Mouse (Mus musculus) T-helper 2 cell (primary cell): ENCODE measurements at regions not wholly inside any gene's neighbourhood (a gene's known extent, or its start where the extent isn't known, plus 50 kb on each side); places are given as distances from the start of the nearest gene placed in this dataset.

Source experiments
- in situ Hi-C: fragments of 300-600 bp; cut with MboI, MseI; formaldehyde crosslinking; loops from one replicate; pipeline ENCODE4 v1.15.1; 2025; ENCODE audit warnings: high pct_unique_total_duplicates

- in situ Hi-C loops, result loop anchor here (10.0 kb wide), 1 partner anchor 203 kb away; no protein-coding TSS in a partner anchor
Measured at GRCm38 (mm10) chr14:105431584-105431983, 173.2 kb downstream of the Ndfip2 start.

DNA sequence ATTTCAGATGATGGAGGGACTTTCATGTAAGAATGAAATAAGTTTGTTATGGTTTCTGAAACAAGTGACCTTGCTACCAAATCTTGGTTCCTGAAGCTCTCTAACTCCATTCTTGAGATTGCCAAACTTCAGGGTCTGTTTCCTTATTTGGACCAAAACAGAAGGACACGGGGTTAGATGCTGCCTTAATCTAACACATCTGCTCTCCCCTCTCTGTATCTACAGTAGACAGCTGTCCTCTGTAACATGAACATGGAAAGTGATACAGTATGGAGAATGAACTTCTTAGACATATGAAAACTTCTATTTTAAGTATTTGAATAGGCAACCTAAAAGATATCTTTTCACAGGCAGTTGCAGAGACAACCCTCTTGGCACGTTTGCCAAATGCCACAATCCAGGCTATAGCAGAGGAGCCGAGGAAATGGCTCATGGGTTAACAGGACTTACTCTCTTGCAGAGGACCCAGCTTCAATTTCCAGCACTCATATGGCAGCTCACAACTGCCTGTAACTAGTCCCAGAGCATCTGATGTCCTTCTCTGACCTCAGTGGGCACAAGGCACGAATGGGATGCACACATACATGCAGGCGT, 171.4 kb downstream of the Ndfip2 start:
- in situ Hi-C loops, result loop anchor here (10.0 kb wide), 1 partner anchor 205 kb away; no protein-coding TSS in a partner anchor

DNA sequence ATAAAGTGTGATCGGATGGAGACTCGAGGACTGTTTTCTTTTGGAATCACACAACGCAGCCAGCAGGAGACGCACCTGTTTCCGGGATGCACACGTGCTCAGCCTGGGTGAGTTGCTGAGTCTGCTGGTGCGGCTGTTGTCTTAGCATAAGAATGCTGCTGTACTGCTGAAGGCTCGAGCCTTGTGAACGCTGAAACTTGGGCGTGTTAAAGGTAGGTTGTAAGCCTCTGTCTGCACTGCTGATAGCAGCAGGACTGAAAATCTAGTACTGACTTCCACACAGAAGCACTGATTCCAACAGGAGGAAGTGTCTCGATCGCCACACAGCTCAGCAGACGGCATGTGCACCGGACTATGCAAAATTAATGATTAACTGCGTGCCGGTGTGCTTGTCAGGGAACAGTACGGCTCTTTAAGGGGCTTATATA, 169.1 kb downstream of the Ndfip2 start:
- in situ Hi-C loops, result no loop called here

GRCm38 (mm10) chr14:105426597-105427334, 168.4 kb downstream of the Ndfip2 start:
- in situ Hi-C loops, result no loop called here

DNA sequence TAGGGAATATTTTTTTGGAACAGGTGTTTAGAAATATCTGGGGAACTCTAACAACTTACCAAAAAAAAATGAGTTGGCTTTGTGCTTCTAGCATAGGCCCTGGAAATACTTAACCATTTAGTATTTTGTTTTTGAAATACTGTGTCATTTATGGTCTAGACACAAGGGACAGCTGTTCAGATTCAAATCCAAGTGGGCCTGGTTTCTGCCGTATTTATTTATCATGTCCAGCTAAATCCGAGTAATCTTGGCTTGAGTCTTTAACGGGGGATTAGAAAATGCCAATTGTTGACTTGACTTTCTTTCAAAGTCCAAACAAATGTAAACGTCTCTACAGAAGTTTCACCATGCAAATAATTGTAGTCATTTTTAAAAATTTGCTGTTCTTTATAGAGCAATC, 159.6 kb downstream of the Ndfip2 start:
- in situ Hi-C loops, result no loop called here

GRCm38 (mm10) chr14:105417458-105417960, 159.1 kb downstream of the Ndfip2 start:
- in situ Hi-C loops, result no loop called here

GRCm38 (mm10) chr14:105416964-105417363, 158.6 kb downstream of the Ndfip2 start:
- in situ Hi-C loops, result no loop called here

DNA sequence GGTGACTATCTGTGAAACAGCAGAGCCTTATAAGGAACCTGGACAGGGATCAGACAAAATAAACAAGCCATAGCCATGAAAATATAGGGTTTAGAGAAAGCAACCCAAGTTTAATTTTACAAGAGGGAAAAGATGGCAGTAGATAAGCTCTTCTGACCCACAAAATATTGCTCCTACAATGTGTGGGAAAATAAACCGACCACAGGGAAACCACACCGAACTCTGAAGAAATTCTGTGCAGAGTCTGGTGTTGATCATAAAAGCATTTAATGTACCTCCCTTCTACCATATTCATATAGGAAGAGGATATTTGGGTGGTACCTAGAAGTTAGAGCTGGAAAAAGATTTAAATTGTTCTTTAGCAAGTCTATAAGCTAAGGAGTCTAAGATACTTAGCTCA, 146.3 kb downstream of the Ndfip2 start:
- in situ Hi-C loops, result no loop called here

GRCm38 (mm10) chr14:105404241-105404640, 145.9 kb downstream of the Ndfip2 start:
- in situ Hi-C loops, result no loop called here

DNA sequence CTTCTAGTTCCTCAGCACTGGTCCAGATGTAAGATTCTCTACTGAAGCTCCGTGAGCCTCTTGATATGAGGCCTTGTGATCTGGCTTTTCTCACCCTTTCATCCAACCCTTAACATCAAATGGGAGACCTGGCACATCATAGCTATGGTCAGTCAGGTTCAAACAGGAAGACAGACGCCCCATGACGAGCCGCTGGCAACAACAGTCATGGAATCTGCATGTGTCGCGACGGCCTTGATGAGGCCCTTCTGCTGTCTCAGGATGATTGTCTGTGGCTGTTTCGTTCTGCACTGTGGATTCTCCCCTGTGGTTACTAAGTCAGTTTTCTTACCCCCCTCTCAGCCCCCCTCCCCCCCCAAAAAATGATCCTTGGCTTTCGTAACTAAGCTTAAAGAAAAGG, 144.9 kb downstream of the Ndfip2 start:
- in situ Hi-C loops, result no loop called here

GRCm38 (mm10) chr14:105402556-105402955, 144.2 kb downstream of the Ndfip2 start:
- in situ Hi-C loops, result no loop called here

GRCm38 (mm10) chr14:105397467-105397866, 139.1 kb downstream of the Ndfip2 start:
- in situ Hi-C loops, result loop anchor here (10.0 kb wide), 1 partner anchor 507 kb away; no protein-coding TSS in a partner anchor

- in situ Hi-C loops, result loop anchor here (10.0 kb wide), 1 partner anchor 513 kb away; no protein-coding TSS in a partner anchor
Measured at GRCm38 (mm10) chr14:105392079-105392813, 133.9 kb downstream of the Ndfip2 start.

DNA sequence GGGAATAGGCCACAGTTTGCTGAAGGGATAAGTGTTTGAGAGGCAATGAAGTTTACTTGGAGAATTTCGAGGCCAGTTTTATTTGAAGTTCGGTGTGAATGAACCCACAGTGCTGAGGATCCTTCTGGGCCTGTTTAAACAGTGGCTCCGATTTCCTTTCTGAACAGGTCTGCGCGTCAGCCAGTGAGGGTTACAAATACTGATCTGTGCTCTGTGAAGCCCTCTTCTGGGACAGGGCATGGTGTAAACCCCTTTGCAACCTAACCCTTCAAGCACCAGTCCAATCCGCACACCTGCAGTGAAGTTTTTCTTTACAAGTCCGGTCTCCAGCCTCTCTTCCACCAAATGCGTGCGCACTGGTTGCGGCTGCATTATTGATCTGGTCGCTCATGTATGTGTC, 133.1 kb downstream of the Ndfip2 start:
- in situ Hi-C loops, result loop anchor here (10.0 kb wide), 1 partner anchor 513 kb away; no protein-coding TSS in a partner anchor

DNA sequence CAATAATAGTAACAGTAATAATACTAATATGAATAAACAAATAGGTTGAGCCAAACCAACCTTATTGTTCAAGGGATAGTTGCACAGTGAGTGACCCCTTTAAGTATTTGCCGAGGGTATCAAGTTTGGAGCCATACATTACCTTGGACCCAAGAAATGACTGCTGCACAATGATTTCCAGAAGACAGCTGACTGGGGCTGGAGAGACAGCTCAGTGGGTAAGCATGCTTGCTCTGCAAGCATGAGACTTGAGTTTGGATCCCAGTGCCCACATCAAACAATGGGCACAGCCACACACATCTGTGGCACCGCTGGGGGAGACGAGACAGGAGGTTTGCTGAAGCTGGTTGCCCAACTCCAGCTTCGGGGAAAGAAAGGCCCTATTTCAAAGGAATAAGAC, 126.7 kb downstream of the Ndfip2 start:
- in situ Hi-C loops, result no loop called here

DNA sequence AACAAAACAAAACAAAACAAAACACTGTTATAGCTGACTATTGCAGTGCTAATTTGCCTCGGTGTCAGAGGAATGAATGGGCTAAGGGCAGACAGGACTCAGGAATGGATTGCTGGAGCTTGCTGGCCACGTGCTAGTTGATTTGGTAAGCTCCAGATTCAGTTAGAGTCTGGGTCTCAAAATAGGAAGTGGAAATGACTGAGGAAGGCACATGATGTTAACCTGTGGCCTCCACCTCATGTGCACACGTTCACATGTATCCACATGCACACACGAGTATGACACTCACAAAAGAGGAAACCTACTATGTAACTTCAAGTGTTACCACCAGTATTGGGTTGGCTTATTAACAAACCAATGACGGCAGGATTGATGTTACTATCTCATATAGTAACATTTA, 125.0 kb downstream of the Ndfip2 start:
- in situ Hi-C loops, result no loop called here

DNA sequence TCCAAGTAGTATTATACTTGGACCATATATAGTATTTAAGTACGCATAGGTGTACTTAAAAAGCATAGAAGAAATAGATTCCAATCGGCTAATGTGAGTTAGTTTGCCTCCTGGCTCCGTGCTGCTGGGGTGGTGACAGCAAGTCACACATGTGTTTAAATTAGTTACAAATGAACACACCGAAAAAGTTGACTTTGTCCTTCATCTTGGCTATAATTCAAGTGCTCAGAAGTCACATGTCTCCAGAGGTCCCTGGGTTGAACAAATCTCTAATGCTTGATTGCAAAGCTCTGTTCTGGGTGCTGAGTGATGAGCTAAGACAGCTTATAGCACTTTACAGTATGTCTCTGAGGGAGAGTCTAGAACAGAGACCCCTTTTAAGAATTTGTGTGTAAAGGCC, 121.7 kb downstream of the Ndfip2 start:
- in situ Hi-C loops, result no loop called here

DNA sequence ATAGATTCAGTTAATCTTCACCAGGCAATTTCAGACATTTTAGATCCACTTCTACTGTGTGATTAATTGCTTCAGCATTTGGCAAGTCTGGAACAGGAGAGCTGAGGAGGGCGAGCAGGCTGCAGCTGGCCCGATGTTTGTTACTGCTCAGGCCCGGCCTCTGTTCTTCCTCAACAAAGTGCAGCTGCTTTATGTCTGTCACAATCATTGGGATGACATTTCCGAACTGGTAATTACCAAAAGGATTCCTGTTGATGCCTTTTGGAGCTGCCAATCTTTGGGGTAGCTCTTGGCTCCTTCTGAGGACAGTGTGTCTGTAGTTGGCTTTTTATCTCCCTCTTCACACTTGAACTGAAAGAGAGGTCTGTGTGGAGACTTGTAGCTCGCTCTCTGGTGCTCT, 119.4 kb downstream of the Ndfip2 start:
- in situ Hi-C loops, result no loop called here

DNA sequence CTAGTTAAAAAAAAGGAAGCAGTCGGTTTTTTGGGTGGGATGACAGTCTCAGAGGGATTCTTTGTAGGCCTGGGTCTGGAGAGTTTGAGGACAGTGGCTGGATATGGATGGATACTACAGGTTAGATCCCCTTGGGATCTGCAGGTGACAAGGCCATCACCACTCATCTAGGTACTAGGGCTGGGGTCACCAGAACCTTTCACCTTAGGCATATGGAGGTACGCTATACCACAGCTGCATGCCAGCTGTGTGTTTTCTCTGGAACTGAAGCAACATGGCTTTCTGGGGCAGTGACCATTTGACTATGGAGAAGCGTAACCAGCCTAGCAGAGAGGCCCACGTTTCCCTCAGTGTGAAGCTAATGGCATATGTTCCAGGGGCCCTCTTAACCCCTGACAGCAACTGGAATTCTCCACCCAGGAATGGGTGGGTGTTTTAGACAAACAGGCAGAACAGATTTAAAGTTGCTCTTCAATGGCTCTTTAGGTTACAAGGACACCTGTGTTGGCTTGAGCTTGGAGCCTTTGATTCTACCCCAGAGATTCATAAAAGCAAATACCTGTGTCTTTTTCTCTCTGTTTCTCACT, 118.8 kb downstream of the Ndfip2 start:
- in situ Hi-C loops, result no loop called here

DNA sequence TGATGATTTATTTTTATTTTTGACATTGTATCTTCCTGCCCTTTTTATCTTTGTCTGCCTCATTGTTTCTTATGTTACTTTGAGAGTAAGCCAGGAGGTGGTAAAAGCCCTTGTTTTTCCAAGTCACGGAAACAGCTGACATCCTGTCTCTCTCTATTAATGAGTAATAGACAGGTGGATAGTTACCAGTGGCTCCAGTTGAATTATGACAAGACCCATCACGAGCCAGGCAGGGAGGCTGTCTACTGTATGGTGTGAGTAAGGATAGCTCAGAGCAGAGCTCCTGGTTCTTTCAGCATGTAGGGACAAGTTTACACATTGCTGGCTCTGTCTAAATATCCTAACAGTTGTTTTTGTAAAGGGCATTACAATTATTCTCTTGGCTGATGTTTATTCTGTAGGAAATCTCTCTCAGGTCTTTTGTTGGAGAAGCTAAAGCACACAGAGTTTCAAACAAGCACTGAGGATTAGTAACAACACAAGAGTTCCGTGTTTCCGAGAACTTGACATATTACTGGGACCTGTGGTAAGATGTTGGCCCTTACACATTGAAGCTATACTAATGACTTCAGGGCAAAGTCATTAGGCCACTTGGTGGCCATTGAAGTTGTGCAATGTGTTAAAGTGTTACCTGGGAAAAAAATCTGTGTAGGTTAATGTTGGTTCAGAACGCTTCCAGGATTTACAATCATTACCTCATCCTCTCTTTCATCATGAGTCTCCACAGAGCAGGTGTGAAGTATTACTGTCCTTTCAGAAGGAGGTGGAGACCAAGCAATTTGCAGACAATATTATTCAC, 111.5 kb downstream of the Ndfip2 start:
- in situ Hi-C loops, result no loop called here

- in situ Hi-C loops, result no loop called here
Measured at GRCm38 (mm10) chr14:105360530-105360929, 102.2 kb downstream of the Ndfip2 start.
